Mouse (Mus musculus): ENCODE results near the gene Ubxn7.

The Ubxn7 gene

GRCm38 (mm10) chr16:32382901-32383300 is 50.8 kb downstream of the Ubxn7 start:
- no peak for DNase-seq (ENCODE audit: low spot score)

- DNase-seq (ENCODE audit: low spot score): no peak
Measured at GRCm38 (mm10) chr16:32384885-32385284, 52.8 kb downstream of the Ubxn7 start.

GRCm38 (mm10) chr16:32386826-32387225 is 54.8 kb downstream of the Ubxn7 start:
- no peak for DNase-seq (ENCODE audit: low spot score)

- no peak for DNase-seq (ENCODE audit: low spot score)
Measured at GRCm38 (mm10) chr16:32389049-32389448, 57.0 kb downstream of the Ubxn7 start.

GRCm38 (mm10) chr16:32389841-32390240 is 57.8 kb downstream of the Ubxn7 start:
- no peak for DNase-seq (ENCODE audit: low spot score)

GRCm38 (mm10) chr16:32390882-32391281 is 58.8 kb downstream of the Ubxn7 start:
- no peak for DNase-seq (ENCODE audit: low spot score)

GRCm38 (mm10) chr16:32395679-32396540 is 63.9 kb downstream of the Ubxn7 start:
- DNase-seq (ENCODE audit: low spot score): no peak

- DNase-seq (ENCODE audit: low spot score): no peak
Measured at GRCm38 (mm10) chr16:32396541-32396835, 64.4 kb downstream of the Ubxn7 start.

GRCm38 (mm10) chr16:32398206-32398605 is 66.1 kb downstream of the Ubxn7 start:
- no peak for DNase-seq (ENCODE audit: low spot score)

GRCm38 (mm10) chr16:32400267-32400666 is 68.2 kb downstream of the Ubxn7 start, which contains the start of gene Tm4sf19:
Gene Tm4sf19, plus strand, starts transcription at chr16:32400506.
- no peak for DNase-seq (ENCODE audit: low spot score)

GRCm38 (mm10) chr16:32401335-32401965 is 69.4 kb downstream of the Ubxn7 start:
- DNase-seq (ENCODE audit: low spot score): peak; percentile 9

GRCm38 (mm10) chr16:32402818-32403217 is 70.8 kb downstream of the Ubxn7 start:
- no peak for DNase-seq (ENCODE audit: low spot score)

- DNase-seq (ENCODE audit: low spot score): no peak
Measured at GRCm38 (mm10) chr16:32405716-32406115, 73.7 kb downstream of the Ubxn7 start.

GRCm38 (mm10) chr16:32406671-32407070 is 74.6 kb downstream of the Ubxn7 start:
- no peak for DNase-seq (ENCODE audit: low spot score)

GRCm38 (mm10) chr16:32407730-32408129 is 75.7 kb downstream of the Ubxn7 start:
- no peak for DNase-seq (ENCODE audit: low spot score)

- no peak for DNase-seq (ENCODE audit: low spot score)
Measured at GRCm38 (mm10) chr16:32417457-32417856, 85.4 kb downstream of the Ubxn7 start.

GRCm38 (mm10) chr16:32419517-32420483 is 87.7 kb downstream of the Ubxn7 start, which contains the start of gene Tctex1d2:
Gene Tctex1d2, plus strand, starts transcription at chr16:32419702.
- DNase-seq (ENCODE audit: low spot score): peak; percentile 84

GRCm38 (mm10) chr16:32427506-32427905 is 95.4 kb downstream of the Ubxn7 start:
- DNase-seq (ENCODE audit: low spot score): no peak

- peak; percentile 78 for DNase-seq (ENCODE audit: low spot score)
Measured at GRCm38 (mm10) chr16:32430474-32431046, 98.5 kb downstream of the Ubxn7 start, which contains the start of gene Pcyt1a. Gene Pcyt1a, plus strand, starts transcription at chr16:32430921.

GRCm38 (mm10) chr16:32431047-32431591 is 99.1 kb downstream of the Ubxn7 start:
- DNase-seq (ENCODE audit: low spot score): no peak

- peak; percentile 15 for DNase-seq (ENCODE audit: low spot score)
Measured at GRCm38 (mm10) chr16:32431926-32432325, 99.9 kb downstream of the Ubxn7 start.

All from spleen, adult 12 weeks (tissue).